Comparison of ENCODE assay signal across 10 mouse cellular contexts in the genomic region with DNA sequence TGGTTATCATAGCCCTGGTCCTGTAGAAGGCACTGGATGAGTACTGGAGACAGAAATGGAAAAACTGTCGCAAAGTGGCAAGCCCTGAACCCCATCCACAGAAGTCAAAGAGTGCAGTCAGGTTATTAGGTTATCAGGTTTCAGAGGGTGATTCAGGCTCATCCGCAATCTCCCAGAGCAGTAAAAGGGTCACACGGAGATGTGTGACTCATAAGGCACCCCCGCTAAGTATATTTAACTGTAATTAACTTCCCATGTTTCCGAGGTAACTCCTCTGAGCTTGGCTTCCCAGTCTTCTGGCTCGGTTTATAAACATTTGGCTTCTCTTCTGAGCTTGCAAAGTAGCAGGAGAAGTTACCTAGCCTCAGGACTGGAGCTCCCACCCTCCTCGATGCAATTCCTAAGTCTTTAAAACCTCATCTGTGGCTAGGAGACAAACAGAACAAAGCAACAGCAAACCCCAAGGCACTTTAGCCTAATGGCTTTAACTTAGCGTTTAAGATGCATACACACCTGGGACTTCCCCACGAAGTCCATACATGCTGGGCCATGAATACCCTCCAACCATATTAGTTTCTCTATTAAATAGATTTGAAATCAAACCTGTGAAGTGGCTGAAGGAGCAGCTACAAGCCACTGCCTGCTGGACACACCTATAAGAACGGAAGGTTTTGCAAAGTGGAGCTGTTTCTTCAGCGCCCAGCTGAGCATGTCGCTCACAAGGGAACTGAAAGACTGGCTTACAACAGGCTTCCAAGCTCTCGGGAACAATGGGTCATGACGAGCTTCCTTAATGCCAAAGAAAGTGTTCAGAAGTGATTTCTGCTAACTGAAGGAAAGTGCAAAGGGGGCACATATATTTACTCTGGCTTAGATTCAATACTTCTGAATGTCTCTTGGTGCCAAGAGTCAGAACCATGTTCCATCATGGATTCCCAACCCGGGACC.
DNase-seq lines count a peak whose midpoint lies in the region; ATAC-seq and TF ChIP-seq lines count a peak whose summit lies in the region.
"Had no signal": no experiment of that assay in that cellular context is flagged by ENCODE, and none has a peak within 500 bp of the region (broad histone marks: within the 10 kb centered on the region; RNA-seq: fewer than 3 reads in every experiment).

No protein-coding gene starts in this region.

- H3K9me3 ChIP-seq in limb, embryonic 15.5 days, result no peaks in the 10 kb centered on the region
- no peaks in the 10 kb centered on the region for H3K9me3 ChIP-seq in limb, embryonic 10.5 days (replicated peaks)
- no peaks in the 10 kb centered on the region for H3K9me3 ChIP-seq in heart, embryonic 16.5 days (replicated peaks; ENCODE audit: control insufficient read depth, low read length)
- H3K9me3 ChIP-seq: liver, embryonic 12.5 days had no signal

- no peaks in the 10 kb centered on the region for H3K27me3 ChIP-seq in limb, embryonic 15.5 days
- H3K27me3 ChIP-seq in limb, embryonic 10.5 days (ENCODE audit: low read depth, poor library complexity, severe bottlenecking), result no peaks in the 10 kb centered on the region
- no peaks in the 10 kb centered on the region for H3K27me3 ChIP-seq in heart, embryonic 16.5 days (ENCODE audit: control insufficient read depth, insufficient read depth, low read length)
- no peaks in the 10 kb centered on the region for H3K27me3 ChIP-seq in small intestine, adult 2 months (ENCODE audit: control insufficient read depth, insufficient read depth, low read length)
- H3K27me3 ChIP-seq: liver, embryonic 12.5 days had no signal

- WGBS in limb, embryonic 15.5 days, result 26% methylated on average over 15 of the region's 15 CpGs
- WGBS in limb, embryonic 10.5 days, result 32% methylated on average over 15 of the region's 15 CpGs
- 52% methylated on average over 15 of the region's 15 CpGs for WGBS in heart, embryonic 16.5 days
- 25% methylated on average over 15 of the region's 15 CpGs for WGBS in small intestine, adult 2 months

- H3K9ac ChIP-seq in limb, embryonic 15.5 days, result no peak overlapping the region
- H3K9ac ChIP-seq in heart, embryonic 16.5 days (ENCODE audit: low read length), result no peak overlapping the region
- H3K9ac ChIP-seq: liver, embryonic 12.5 days had no signal

- no peak for TF ChIP-seq CTCF in small intestine, adult 2 months (IDR thresholded peaks at IDR 0.05; ENCODE audit: extremely low read depth, insufficient read length, insufficient replicate concordance, low read depth, low read length)

- H3K4me3 ChIP-seq in limb, embryonic 15.5 days, result no peak overlapping the region
- no peak overlapping the region for H3K4me3 ChIP-seq in limb, embryonic 10.5 days
- no peak overlapping the region for H3K4me3 ChIP-seq in heart, embryonic 16.5 days (ENCODE audit: low read length)
- H3K4me3 ChIP-seq in small intestine, adult 2 months (ENCODE audit: low read depth, low read length), result no peak overlapping the region
- H3K4me3 ChIP-seq: liver, embryonic 12.5 days had no signal

- TF ChIP-seq POLR2A in small intestine, adult 2 months (IDR thresholded peaks at IDR 0.05; ENCODE audit: low read depth, low read length), result no peak

- peak; percentile 24 for DNase-seq in adrenal gland, postnatal 14 days
- DNase-seq in adrenal gland, postnatal 36 days, result no peak
- DNase-seq in limb, embryonic 10.5 days (ENCODE audit: low spot score), result no peak
- DNase-seq in frontal cortex, postnatal 14 days (ENCODE audit: low spot score in 2 of 2), result no peak
- DNase-seq in retina, postnatal 1 day, result no peak
- DNase-seq: embryo, embryonic 11 days had no signal

- 0 out of 2 replicates have a peak overlapping the region, but pooled peaks have one; percentile 13 for H3K27ac ChIP-seq in limb, embryonic 15.5 days
- no peak overlapping the region for H3K27ac ChIP-seq in limb, embryonic 10.5 days
- peak overlapping the region; percentile 40 for H3K27ac ChIP-seq in heart, embryonic 16.5 days (ENCODE audit: low read length)
- 0 out of 2 replicates have a peak overlapping the region, but pooled peaks have one; percentile 34 for H3K27ac ChIP-seq in small intestine, adult 2 months (ENCODE audit: insufficient read depth, low read depth, low read length)
- H3K27ac ChIP-seq: liver, embryonic 12.5 days had no signal

- H3K36me3 ChIP-seq in limb, embryonic 15.5 days, result no peaks in the 10 kb centered on the region
- no peaks in the 10 kb centered on the region for H3K36me3 ChIP-seq in limb, embryonic 10.5 days
- no peaks in the 10 kb centered on the region for H3K36me3 ChIP-seq in heart, embryonic 16.5 days (ENCODE audit: control insufficient read depth, insufficient read depth)
- H3K36me3 ChIP-seq in small intestine, adult 2 months (ENCODE audit: control insufficient read depth, insufficient read depth, low read length), result no peaks in the 10 kb centered on the region
- H3K36me3 ChIP-seq: liver, embryonic 12.5 days had no signal

- no peak for ATAC-seq in limb, embryonic 15.5 days (ENCODE audit: insufficient number of reproducible peaks, low FRiP score, low TSS enrichment, low read depth)
- ATAC-seq in heart, embryonic 16.5 days (replicated peaks; ENCODE audit: extremely low read depth, insufficient read depth, low FRiP score), result no peak
- ATAC-seq: liver, embryonic 12.5 days had no signal

- H3K4me1 ChIP-seq in limb, embryonic 15.5 days, result peaks cover 30% of the 10 kb centered on the region
- peaks cover 22% of the 10 kb centered on the region for H3K4me1 ChIP-seq in limb, embryonic 10.5 days
- H3K4me1 ChIP-seq in heart, embryonic 16.5 days (ENCODE audit: control insufficient read depth, insufficient read depth, low read length), result peaks cover 52% of the 10 kb centered on the region
- H3K4me1 ChIP-seq in small intestine, adult 2 months (ENCODE audit: control insufficient read depth, insufficient read depth, insufficient read length, low read length), result peaks cover 36% of the 10 kb centered on the region

- H3K4me2 ChIP-seq in limb, embryonic 15.5 days, result no peak overlapping the region
- no peak overlapping the region for H3K4me2 ChIP-seq in heart, embryonic 16.5 days (ENCODE audit: low read depth, low read length)
- H3K4me2 ChIP-seq: liver, embryonic 12.5 days had no signal
